Mouse (Mus musculus) cerebellum, adult 2 months (tissue): ENCODE results near the gene Immt. TPM values are rescaled to one million over a fixed set of nuclear protein-coding genes. Genes with fewer than 3 reads are reported as not detected.

ENCODE experiments used
- DNase-seq, 2 experiments: peaks; one replicate each; pipeline ENCODE4 v3.0.0; 2021
- H3K27ac ChIP-seq: fragments of 200-500 bp; 2 replicates; pipeline ENCODE4 v1.5.1; 2012; ENCODE audit warnings: low read length, control low read depth, inconsistent platforms; ENCODE audit not compliant: insufficient read depth
- H3K27me3 ChIP-seq: fragments of 200-500 bp; 2 replicates; pipeline ENCODE4 v1.6.1; 2012; ENCODE audit warnings: inconsistent platforms, mild to moderate bottlenecking, low read length, moderate library complexity; ENCODE audit not compliant: control insufficient read depth, insufficient read depth
- H3K4me1 ChIP-seq: fragments of 200-500 bp; 2 replicates; pipeline ENCODE4 v1.6.1; 2011; ENCODE audit warnings: low read length; ENCODE audit not compliant: control insufficient read depth, insufficient read depth
- H3K4me3 ChIP-seq: fragments of 200-500 bp; replicated peaks from 2 replicates; pipeline ENCODE3; 2011; ENCODE audit warnings: mild to moderate bottlenecking, low read depth, low read length, control low read depth; ENCODE audit not compliant: insufficient read depth
- CTCF ChIP-seq: fragments of 200-500 bp; IDR thresholded peaks from 2 replicates; pipeline ENCODE4 v1.5.1; 2011; ENCODE audit warnings: low read depth, mild to moderate bottlenecking, control low read depth, low read length, moderate library complexity, borderline replicate concordance; ENCODE audit not compliant: insufficient read depth
- POLR2A ChIP-seq: fragments of 200-500 bp; IDR thresholded peaks from 2 replicates; pipeline ENCODE4 v1.6.1; 2011; ENCODE audit warnings: low read length, control low read depth, borderline replicate concordance; ENCODE audit not compliant: insufficient read depth
- WGBS: fragments of 180-500 bp; shearing (Covaris S2); methylation state at CpG from one replicate; pipeline ENCODE4 v1.1.7; 2018; 5-methylcytosine and 5-hydroxymethylcytosine counted together
- polyA plus RNA-seq: library from polyadenylated mRNA; depleted of rRNA; stranded (reverse); fragments of >200 nt; gene quantifications from 2 replicates; pipeline ENCODE4 v1.2.3, GENCODE M21; 2012

The Immt gene
- polyA plus RNA-seq, 1 experiment = 115 TPM

GRCm38 (mm10) chr6:71868809-71869208 lies 37.7 kb downstream of the Immt start:
- WGBS = 93% methylated on average over 1 of the region's 1 CpGs
- H3K4me3 ChIP-seq = no peak overlapping the region
- DNase-seq = no peak
- no peaks in the 10 kb centered on the region for H3K4me1 ChIP-seq
- H3K27me3 ChIP-seq = no peaks in the 10 kb centered on the region
- TF ChIP-seq CTCF = no peak
- TF ChIP-seq POLR2A = no peak
- no peak overlapping the region for H3K27ac ChIP-seq

DNA sequence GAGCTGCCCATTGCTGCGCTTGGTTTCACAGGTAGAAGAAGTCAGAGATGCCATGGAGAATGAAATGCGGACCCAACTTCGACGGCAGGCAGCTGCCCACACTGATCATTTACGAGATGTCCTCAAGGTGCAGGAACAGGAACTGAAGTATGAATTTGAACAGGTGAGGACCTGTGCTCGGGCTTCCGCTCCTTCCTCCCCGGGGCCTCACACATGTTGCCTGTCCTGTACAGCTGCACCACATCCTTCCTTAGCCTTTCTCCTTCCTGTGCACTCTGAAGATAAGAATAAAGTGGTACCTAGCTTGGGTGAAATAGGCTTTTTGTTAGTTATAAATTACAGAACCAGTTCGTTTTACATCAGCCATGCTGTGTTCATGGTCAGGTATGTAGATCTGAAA lies 40.3 kb downstream of the Immt start:
- no peaks in the 10 kb centered on the region for H3K27me3 ChIP-seq
- no peak overlapping the region for H3K27ac ChIP-seq
- H3K4me3 ChIP-seq = no peak overlapping the region
- no peaks in the 10 kb centered on the region for H3K4me1 ChIP-seq
- 96% methylated on average over 9 of the region's 9 CpGs for WGBS
- no peak for DNase-seq
- TF ChIP-seq CTCF (no peak), POLR2A (no peak)

DNA sequence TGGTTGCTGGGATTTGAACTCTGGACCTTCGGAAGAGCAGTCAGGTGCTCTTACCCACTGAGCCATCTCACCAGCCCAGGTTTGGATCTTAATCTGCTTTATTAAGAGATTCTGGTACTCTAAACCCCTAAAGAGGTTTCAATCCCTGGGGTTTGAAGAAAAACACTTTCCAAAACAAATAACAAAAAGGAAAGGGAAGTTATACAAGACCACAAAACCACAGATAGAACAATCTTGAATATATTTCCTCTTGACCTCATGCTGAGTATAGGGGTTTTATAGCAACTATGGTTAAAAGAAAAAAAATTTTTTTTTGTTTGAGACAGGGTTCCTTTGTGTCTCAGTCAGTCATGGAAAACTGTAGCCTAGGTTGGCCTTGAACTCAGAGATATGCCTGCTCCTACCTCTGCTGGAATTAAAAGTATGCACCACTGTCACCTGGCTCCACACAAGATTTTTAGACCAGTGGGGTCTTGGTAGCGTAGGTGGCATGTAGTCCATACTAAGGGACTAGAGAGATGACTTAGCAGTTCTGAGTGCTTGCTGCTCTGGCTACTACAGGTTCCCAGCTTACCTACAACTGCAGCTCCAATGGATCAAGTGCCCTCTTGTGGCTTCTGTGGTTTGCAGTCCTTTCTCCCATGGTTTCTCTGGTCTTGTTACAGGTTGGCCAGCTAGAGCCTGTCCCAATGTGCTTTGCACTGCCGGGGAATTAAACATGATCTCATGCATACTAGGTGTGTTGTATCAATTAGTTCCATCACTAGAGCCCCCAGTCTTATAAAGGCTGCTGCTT lies 47.0 kb downstream of the Immt start:
- no peaks in the 10 kb centered on the region for H3K4me1 ChIP-seq
- WGBS = 88% methylated on average over 3 of the region's 3 CpGs
- no peaks in the 10 kb centered on the region for H3K27me3 ChIP-seq
- no peak for DNase-seq
- H3K27ac ChIP-seq = no peak overlapping the region
- H3K4me3 ChIP-seq = no peak overlapping the region
- TF ChIP-seq POLR2A = no peak
- no peak for TF ChIP-seq CTCF

DNA sequence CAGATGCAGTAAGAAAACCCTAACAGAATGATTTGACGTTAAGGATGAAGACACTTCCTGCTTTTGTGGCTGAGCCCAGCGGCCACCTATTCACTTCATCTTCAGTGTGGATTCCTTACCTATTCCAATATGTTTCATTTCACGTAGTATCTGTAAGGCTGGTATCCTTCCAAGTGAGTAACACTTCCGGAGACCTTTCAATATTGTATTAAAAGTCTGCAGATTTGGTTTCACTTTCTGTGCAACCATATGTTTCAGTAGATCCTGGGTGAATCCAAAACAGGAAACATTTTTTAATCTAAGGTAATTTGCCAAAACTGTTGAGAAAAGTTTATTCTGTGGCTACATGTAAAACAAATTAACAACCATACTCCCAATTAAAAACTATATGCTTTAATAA lies 62.1 kb downstream of the Immt start:
- Histone ChIP-seq H3K27ac (no peak overlapping the region), H3K27me3 (no peaks in the 10 kb centered on the region), H3K4me3 (no peak overlapping the region), H3K4me1 (no peaks in the 10 kb centered on the region)
- 93% methylated on average over 4 of the region's 4 CpGs for WGBS
- TF ChIP-seq POLR2A = no peak
- TF ChIP-seq CTCF = no peak
- no peak for DNase-seq

DNA sequence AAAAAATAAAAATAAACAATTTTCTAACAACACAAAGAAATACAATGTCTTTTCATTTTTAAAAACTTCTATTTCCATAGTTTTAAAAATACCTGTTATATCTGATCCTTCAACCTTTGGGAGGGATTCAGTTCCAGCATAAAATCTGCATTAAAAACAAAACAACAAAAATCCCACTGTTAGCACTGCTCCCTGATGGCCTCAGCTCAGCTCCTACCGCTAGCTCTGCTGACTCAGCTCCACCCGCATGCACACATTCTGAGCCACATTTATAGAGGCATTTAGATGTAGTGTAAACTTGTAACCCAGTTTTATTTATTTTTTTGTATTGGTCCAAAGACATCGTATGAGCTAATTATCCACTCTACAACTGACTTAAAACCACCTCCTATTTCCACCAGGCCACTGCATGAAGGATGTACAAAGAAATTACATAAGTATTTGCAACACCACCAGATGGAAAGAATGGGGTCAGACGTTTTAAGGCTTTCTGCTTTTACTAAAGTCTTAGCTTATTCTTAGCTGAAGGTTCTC lies 76.6 kb downstream of the Immt start:
- TF ChIP-seq CTCF = no peak
- no peak for TF ChIP-seq POLR2A
- no peaks in the 10 kb centered on the region for H3K4me1 ChIP-seq
- DNase-seq = no peak
- 7% methylated on average over 4 of the region's 4 CpGs for WGBS
- H3K4me3 ChIP-seq = peak overlapping the region; percentile 97
- no peak overlapping the region for H3K27ac ChIP-seq
- H3K27me3 ChIP-seq = no peaks in the 10 kb centered on the region

GRCm38 (mm10) chr6:71908481-71909381 lies 77.6 kb downstream of the Immt start, which contains the start of the genes Ptcd3 and Polr1a:
Ptcd3 (minus strand) TSS chr6:71908750.
Polr1a (plus strand) TSS chr6:71909053.
- Histone ChIP-seq H3K27ac (peak within 1 kb of the TSS; percentile 82; the same call in 1 of the 2 replicates), H3K27me3 (no peaks in the 10 kb centered on the region), H3K4me1 (no peaks in the 10 kb centered on the region), H3K4me3 (peak within 1 kb of the TSS; percentile 97)
- peak; percentile 89 to 94 for DNase-seq
- WGBS = under 1% methylated on average over 58 of the region's 58 CpGs
- TF ChIP-seq CTCF = no peak
- peak; percentile 72 for TF ChIP-seq POLR2A

DNA sequence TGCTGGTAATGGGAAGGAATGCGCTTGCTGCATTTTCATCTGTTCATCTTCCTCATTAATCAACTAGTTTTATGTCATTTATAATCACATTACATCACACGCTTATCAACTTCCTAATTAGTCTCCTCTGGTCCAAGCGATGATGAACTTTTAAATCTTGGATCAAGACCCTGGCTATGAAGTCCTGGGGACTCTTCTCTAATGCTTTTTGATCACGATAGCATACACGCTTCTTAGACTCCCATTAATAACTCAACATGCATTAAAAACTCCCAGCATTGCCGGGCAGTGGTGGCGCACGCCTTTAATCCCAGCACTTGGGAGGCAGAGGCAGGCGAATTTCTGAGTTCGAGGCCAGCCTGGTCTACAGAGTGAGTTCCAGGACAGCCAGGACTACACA lies 78.3 kb downstream of the Immt start:
- Histone ChIP-seq H3K27ac (no peak overlapping the region), H3K4me3 (peak overlapping the region; percentile 97), H3K4me1 (no peaks in the 10 kb centered on the region), H3K27me3 (no peaks in the 10 kb centered on the region)
- 20% methylated on average over 10 of the region's 10 CpGs for WGBS
- DNase-seq = no peak
- TF ChIP-seq CTCF = no peak
- no peak for TF ChIP-seq POLR2A
